Mouse (Mus musculus): ENCODE results near the gene Dyrk1b.

DNA sequence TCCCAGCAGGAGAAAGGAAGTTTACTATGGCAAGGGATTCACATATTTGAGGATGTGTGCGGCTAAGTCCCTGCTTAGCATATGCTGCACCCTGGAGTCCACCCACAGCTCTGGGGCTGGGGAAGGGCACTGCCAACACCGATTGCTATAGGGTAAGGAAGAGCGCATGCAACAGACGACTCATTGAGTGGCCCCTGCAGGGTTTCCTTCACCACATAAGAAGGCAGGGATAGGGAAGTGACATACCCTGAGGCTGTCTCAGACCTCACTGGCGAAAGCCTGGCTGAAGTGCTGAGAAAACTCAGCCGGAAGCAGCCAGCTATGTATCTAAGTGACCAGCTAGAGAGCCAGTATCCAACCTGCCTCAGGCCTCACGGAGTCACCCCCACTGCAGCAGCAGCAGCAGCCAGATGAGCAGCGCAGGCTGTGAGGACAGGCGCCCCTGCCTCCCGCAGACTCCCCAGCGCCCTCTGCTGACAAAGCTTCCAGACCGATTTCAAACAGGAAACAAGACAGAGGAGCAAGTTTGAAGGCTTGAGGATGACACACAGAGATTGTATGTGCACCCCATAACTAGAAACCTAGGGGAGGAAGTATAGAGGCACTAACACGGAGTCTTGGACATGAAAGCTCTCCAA lies 27.6 kb upstream of the Dyrk1b start:
- TF ChIP-seq POLR2A (IDR thresholded peaks at IDR 0.05; ENCODE audit: borderline replicate concordance, control insufficient read depth, low read depth, low read length) (no peak), CTCF (IDR thresholded peaks at IDR 0.05; ENCODE audit: control insufficient read depth, insufficient read depth, low read length) (peak; percentile 43; the same call in 1 of the 2 replicates)
